Mouse (Mus musculus) embryonic facial prominence, embryonic 12.5 days (tissue): ENCODE measurements around the gene Zfp644. TPM values are rescaled to one million over a fixed set of nuclear protein-coding genes. Genes with fewer than 3 reads are reported as not detected.

Experiments
- ATAC-seq: fragments of 200-750 bp; cut with Nextera tagmentation; 2 replicates; pipeline ENCODE4 v1.8.0; 2017; ENCODE audit not compliant: insufficient number of reproducible peaks, insufficient read depth, low FRiP score, low TSS enrichment
- H3K27ac ChIP-seq: fragments of 300-500 bp; sonication (generic); 2 replicates; pipeline ENCODE4 v1.5.1; 2016; ENCODE audit warnings: mild to moderate bottlenecking
- H3K27me3 ChIP-seq: fragments of 300-500 bp; sonication (generic); 2 replicates; pipeline ENCODE4 v1.6.1; 2016; ENCODE audit warnings: mild to moderate bottlenecking, moderate library complexity
- H3K36me3 ChIP-seq: fragments of 300-500 bp; sonication (generic); 2 replicates; pipeline ENCODE4 v1.6.1; 2016; ENCODE audit warnings: mild to moderate bottlenecking
- H3K4me1 ChIP-seq: fragments of 300-500 bp; sonication (generic); 2 replicates; pipeline ENCODE4 v1.6.1; 2016
- H3K4me2 ChIP-seq: fragments of 300-500 bp; sonication (generic); replicated peaks from 2 replicates; pipeline ENCODE4 v1.6.1; 2016; ENCODE audit warnings: mild to moderate bottlenecking, moderate library complexity
- H3K4me3 ChIP-seq: fragments of 300-500 bp; sonication (generic); 2 replicates; pipeline ENCODE4 v1.5.1; 2016; ENCODE audit warnings: mild to moderate bottlenecking
- H3K9ac ChIP-seq: fragments of 300-500 bp; sonication (generic); 2 replicates; pipeline ENCODE4 v1.6.1; 2016; ENCODE audit warnings: mild to moderate bottlenecking, moderate library complexity
- H3K9me3 ChIP-seq: fragments of 300-500 bp; sonication (generic); 2 replicates; pipeline ENCODE4 v1.6.1; 2016; ENCODE audit warnings: mild to moderate bottlenecking, moderate library complexity
- whole genome bisulfite sequencing: fragments of 180-500 bp; shearing (Covaris S2); methylation state at CpG from one replicate; pipeline ENCODE4 v1.1.7; 2016; 5-methylcytosine and 5-hydroxymethylcytosine counted together
- polyA plus RNA-seq: library from polyadenylated mRNA; unstranded; fragments of >200 nt; fragmentation: Nextera tagmentation; extraction: Ambion mirVana; gene quantifications from 2 replicates; pipeline ENCODE4 v1.2.1, GENCODE M21; 2016

The Zfp644 gene
- polyA plus RNA-seq, result 86.2 and 88.9 TPM in 2 replicates

DNA sequence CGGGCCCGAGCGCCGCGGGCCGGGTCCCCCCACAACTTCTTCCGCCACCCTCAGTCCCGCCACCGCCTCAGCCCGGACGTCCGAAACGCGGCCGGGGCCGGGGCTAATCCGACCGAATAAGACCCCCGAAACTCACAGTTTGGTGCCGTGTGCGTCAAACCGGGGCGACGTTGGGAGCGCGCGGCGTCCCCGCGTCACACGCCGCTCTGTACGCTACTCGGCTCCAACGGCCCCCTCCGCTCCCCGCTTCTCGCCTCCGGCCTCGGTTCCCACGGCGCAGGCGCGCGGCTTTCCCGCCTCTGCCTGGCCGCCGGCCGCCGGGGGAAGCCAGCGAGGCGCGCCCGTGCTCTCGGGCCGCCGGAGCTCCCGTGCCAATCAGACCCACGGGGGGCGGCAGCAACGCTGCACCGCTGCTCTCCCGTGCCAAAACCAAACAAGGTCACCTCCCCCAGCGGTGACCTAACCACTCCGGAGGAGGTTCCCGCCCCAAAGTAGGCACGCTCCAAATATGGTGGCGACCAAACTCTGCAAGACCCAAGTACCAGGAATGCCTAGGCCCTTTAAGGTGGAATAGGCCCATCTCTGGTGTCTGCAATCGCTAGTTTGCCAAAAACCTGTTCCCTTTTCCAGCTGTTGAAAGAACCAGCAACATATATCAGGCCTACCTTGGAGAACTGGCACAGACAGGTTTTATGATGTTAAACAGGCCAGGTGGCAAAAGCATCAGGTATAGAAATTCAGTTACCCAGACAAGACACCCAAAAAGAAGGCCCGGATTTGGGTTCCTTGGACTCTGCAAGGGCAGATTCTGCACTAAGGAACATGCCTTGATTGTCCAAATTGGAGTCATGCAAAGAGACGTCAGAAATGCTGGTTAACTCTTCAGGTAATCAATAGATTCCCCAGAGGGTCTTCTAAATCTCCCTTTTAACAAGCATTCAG, at the start of gene Zfp644:
Zfp644 (minus strand) TSS at position 892 of the 942 bp plus-strand sequence.
- H3K9ac ChIP-seq, result peak within 1 kb of the TSS; percentile 94
- WGBS, result 2% methylated on average over 71 of the region's 71 CpGs
- H3K4me2 ChIP-seq, result peak within 1 kb of the TSS; percentile 62
- peak; percentile 95 for ATAC-seq
- no peaks in the 10 kb centered on the region for H3K36me3 ChIP-seq
- peak within 1 kb of the TSS; percentile 78 for H3K4me3 ChIP-seq
- H3K27ac ChIP-seq, result peak within 1 kb of the TSS; percentile 100
- no peaks in the 10 kb centered on the region for H3K9me3 ChIP-seq
- H3K27me3 ChIP-seq, result no peaks in the 10 kb centered on the region
- peaks cover 14% of the 10 kb centered on the region for H3K4me1 ChIP-seq

DNA sequence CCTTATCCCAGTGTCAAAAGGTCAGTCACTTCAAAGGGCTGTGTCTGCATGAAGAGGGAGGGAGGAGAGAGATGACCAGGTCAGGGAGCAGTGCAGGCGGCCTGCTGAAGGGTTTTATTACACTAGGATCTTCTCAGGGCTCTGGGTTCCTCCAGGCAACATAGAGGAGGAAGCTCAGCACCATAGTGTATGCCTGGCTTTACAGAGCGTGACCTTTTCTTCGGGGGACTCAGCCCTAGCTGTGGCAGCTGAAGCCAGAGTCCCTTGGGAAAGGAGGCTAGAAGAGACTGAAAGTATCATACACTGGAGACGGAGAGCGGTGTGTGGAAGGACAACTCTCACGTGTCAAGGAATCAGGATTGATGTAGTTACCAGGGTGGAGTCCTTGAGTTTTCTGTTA, 42.6 kb upstream of the Zfp644 start:
- no peaks in the 10 kb centered on the region for H3K4me1 ChIP-seq
- ATAC-seq, result no peak
- H3K27ac ChIP-seq, result no peak overlapping the region
- H3K36me3 ChIP-seq, result no peaks in the 10 kb centered on the region
- no peaks in the 10 kb centered on the region for H3K27me3 ChIP-seq
- 25% methylated on average over 6 of the region's 6 CpGs for WGBS
- H3K9ac ChIP-seq, result no peak overlapping the region
- no peak overlapping the region for H3K4me2 ChIP-seq
- no peaks in the 10 kb centered on the region for H3K9me3 ChIP-seq
- H3K4me3 ChIP-seq, result no peak overlapping the region

- Histone ChIP-seq H3K36me3 (no peaks in the 10 kb centered on the region), H3K9me3 (no peaks in the 10 kb centered on the region), H3K4me3 (no peak overlapping the region), H3K4me1 (no peaks in the 10 kb centered on the region), H3K27me3 (no peaks in the 10 kb centered on the region), H3K4me2 (no peak overlapping the region), H3K27ac (no peak overlapping the region), H3K9ac (no peak overlapping the region)
- ATAC-seq, result no peak
- WGBS, result 90% methylated on average over 3 of the region's 3 CpGs
These were observed 26.4 kb upstream of the Zfp644 start for GRCm38 (mm10) chr5:106723487-106723886.

DNA sequence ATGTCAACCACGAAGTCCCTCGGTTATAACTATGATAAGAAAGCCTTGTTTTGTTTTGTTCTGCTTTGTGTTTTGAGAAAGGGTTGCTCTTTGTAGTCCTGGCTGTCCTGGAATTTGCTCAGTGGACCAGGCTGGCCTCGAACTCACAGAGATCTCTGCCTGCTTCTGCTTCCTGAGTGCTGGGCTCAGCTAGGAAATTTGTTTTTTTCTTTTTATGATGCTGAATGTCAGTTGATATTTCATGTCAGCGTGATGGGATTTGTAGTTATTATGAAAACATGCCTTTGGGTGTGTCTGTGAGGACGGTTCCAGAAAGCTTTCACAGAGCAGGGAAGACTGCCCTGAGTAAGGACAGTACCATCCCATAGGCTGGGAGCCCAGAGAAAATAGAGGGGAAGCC, 25.7 kb upstream of the Zfp644 start:
- no peak for ATAC-seq
- no peak overlapping the region for H3K4me3 ChIP-seq
- no peaks in the 10 kb centered on the region for H3K36me3 ChIP-seq
- H3K4me2 ChIP-seq, result no peak overlapping the region
- WGBS, result 72% methylated on average over 5 of the region's 5 CpGs
- no peak overlapping the region for H3K27ac ChIP-seq
- H3K9ac ChIP-seq, result no peak overlapping the region
- no peaks in the 10 kb centered on the region for H3K4me1 ChIP-seq
- H3K27me3 ChIP-seq, result no peaks in the 10 kb centered on the region
- H3K9me3 ChIP-seq, result no peaks in the 10 kb centered on the region

DNA sequence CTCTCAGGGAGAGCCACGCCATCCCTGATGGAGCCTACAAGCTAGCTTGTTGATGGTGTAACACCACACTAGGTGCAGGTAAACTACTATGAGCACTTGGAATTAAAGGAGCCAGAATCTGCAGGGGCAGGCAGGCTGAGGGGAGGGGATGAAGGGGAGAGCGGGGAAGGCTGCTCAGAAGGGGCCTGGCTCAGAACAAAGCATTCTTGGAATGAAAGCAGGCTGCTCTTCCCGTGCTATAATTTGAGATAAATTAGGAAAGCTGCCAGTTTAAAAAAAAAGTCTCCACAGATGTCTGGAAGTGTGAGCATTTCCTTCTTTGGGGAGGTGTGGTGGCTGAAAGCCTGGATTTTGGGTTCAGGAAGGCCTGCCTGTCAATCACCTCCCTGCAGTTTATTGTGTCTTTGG, 14.8 kb upstream of the Zfp644 start:
- Histone ChIP-seq H3K4me2 (no peak overlapping the region), H3K9ac (no peak overlapping the region; the same call in 1 of the 2 replicates), H3K4me1 (peaks cover 14% of the 10 kb centered on the region), H3K9me3 (no peaks in the 10 kb centered on the region), H3K27me3 (no peaks in the 10 kb centered on the region), H3K36me3 (no peaks in the 10 kb centered on the region), H3K4me3 (no peak overlapping the region), H3K27ac (peak overlapping the region; percentile 81)
- ATAC-seq, result peak; percentile 56; the same call in 1 of the 2 replicates
- WGBS, result 26% methylated on average over 3 of the region's 3 CpGs

GRCm38 (mm10) chr5:106711220-106711726, 14.2 kb upstream of the Zfp644 start:
- Histone ChIP-seq H3K27ac (peak overlapping the region; percentile 81), H3K9me3 (no peaks in the 10 kb centered on the region), H3K36me3 (no peaks in the 10 kb centered on the region), H3K27me3 (no peaks in the 10 kb centered on the region), H3K9ac (no peak overlapping the region), H3K4me1 (peaks cover 14% of the 10 kb centered on the region), H3K4me2 (no peak overlapping the region), H3K4me3 (no peak overlapping the region)
- no peak for ATAC-seq
- 77% methylated on average over 4 of the region's 5 CpGs for WGBS

DNA sequence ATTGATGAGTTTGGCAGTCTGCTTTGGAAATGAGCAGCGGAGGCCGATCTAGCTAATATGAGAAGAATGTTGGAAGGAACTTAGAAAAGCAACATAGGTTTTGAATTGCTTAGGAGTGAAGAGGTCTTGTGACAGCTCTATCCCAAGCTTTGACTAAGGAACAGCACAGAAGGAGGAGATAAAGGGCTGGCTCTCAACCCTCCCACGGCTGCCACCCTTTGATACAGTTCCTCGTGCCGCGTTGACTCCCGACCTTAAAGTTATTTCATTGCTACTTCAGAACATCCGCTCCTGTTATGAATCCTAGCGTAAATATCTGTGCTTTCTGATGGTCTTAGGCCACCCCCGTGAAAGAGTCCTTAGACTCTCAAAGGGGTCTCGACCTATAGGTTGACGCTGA, 13.5 kb upstream of the Zfp644 start:
- ATAC-seq, result no peak
- peaks cover 14% of the 10 kb centered on the region for H3K4me1 ChIP-seq
- H3K4me3 ChIP-seq, result no peak overlapping the region
- no peak overlapping the region for H3K4me2 ChIP-seq
- no peaks in the 10 kb centered on the region for H3K9me3 ChIP-seq
- H3K9ac ChIP-seq, result no peak overlapping the region
- no peaks in the 10 kb centered on the region for H3K27me3 ChIP-seq
- WGBS, result 73% methylated on average over 12 of the region's 12 CpGs
- H3K36me3 ChIP-seq, result no peaks in the 10 kb centered on the region
- no peak overlapping the region for H3K27ac ChIP-seq

DNA sequence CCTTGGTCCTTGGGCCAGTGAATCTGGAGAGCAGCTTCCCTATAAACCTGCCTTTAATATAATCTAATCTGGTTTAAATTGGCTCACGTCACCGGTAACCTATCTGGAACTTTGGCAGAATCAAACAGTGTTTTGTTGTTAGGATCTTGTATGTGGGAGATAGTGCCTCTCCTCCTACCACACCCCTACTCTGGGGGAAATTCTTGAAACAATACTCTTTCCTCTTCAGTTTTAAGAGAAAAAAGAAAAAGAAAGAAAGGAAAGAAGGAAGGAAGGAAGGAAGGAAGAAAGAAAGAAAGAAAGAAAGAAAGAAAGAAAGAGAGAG, 13.0 kb upstream of the Zfp644 start:
- Histone ChIP-seq H3K9me3 (no peaks in the 10 kb centered on the region), H3K4me2 (no peak overlapping the region), H3K27me3 (no peaks in the 10 kb centered on the region), H3K27ac (no peak overlapping the region), H3K4me1 (peaks cover 14% of the 10 kb centered on the region), H3K9ac (no peak overlapping the region), H3K36me3 (no peaks in the 10 kb centered on the region), H3K4me3 (no peak overlapping the region)
- no peak for ATAC-seq
- 23% methylated on average over 2 of the region's 2 CpGs for WGBS

GRCm38 (mm10) chr5:106709388-106710084, 12.4 kb upstream of the Zfp644 start:
- Histone ChIP-seq H3K4me3 (no peak overlapping the region), H3K27me3 (no peaks in the 10 kb centered on the region), H3K9me3 (no peaks in the 10 kb centered on the region), H3K4me2 (no peak overlapping the region), H3K36me3 (no peaks in the 10 kb centered on the region), H3K9ac (no peak overlapping the region), H3K4me1 (peaks cover 14% of the 10 kb centered on the region), H3K27ac (no peak overlapping the region)
- 34% methylated on average over 11 of the region's 11 CpGs for WGBS
- ATAC-seq, result no peak

- H3K36me3 ChIP-seq, result no peaks in the 10 kb centered on the region
- no peaks in the 10 kb centered on the region for H3K27me3 ChIP-seq
- no peak overlapping the region for H3K4me3 ChIP-seq
- ATAC-seq, result no peak
- peaks cover 8% of the 10 kb centered on the region for H3K4me1 ChIP-seq
- H3K4me2 ChIP-seq, result no peak overlapping the region
- H3K9ac ChIP-seq, result no peak overlapping the region
- H3K9me3 ChIP-seq, result no peaks in the 10 kb centered on the region
- WGBS, result 85% methylated on average over 3 of the region's 3 CpGs
- no peak overlapping the region for H3K27ac ChIP-seq
These were observed 9.3 kb upstream of the Zfp644 start for GRCm38 (mm10) chr5:106706363-106706762.

- Histone ChIP-seq H3K9me3 (no peaks in the 10 kb centered on the region), H3K4me1 (0 out of 2 replicates have a peak, but pooled peaks cover 6% of the 10 kb centered on the region), H3K27ac (no peak overlapping the region), H3K4me3 (no peak overlapping the region), H3K4me2 (no peak overlapping the region), H3K9ac (no peak overlapping the region), H3K36me3 (no peaks in the 10 kb centered on the region), H3K27me3 (no peaks in the 10 kb centered on the region)
- WGBS, result 84% methylated on average over 5 of the region's 5 CpGs
- ATAC-seq, result no peak
These were observed 8.1 kb upstream of the Zfp644 start for GRCm38 (mm10) chr5:106705162-106705561.
